Mouse (Mus musculus): ENCODE data around the gene Cd47.
A peak's percentile ranks its signal among the peaks of the same experiment; 100 is the strongest.

DNA sequence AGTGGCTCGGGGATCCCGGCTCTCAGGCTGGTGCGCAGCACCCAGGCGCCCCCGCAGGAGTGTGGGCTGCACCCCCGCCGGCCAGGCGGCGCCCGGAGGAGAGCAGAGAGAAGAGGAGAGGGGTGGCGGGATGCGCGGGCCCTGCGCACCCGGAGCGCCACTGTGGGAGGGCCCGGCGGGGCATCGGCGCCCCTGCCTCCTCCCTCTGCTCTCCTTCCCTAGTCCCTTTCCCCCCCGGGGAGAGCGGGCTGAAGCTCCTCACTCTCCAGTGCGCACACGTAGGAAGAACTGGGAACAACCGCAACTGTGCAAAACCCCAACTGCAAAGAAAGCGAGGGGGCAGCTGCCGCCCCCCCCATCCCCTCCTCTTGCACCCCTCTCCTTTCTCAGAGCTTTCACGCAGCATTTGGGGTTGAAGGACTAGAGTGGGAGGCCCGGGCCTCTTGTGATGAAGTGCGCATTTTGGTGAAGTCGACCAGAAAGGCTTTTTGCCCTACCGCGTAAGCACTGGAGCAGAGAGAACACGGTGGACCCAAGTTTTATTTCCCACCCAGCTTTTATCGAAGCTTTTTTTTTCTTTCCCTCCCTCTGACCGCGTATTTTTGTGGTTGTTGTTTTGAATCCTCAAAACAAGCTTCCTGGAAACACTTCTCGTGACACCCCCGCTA, 55.6 kb downstream of the Cd47 start:
- TF ChIP-seq CTCF (IDR thresholded peaks at IDR 0.05; ENCODE audit: low read depth, low read length) = no peak
- 0 out of 2 replicates have a peak, but pooled peaks have one; percentile 16 for TF ChIP-seq POLR2A (IDR thresholded peaks at IDR 0.05; ENCODE audit: extremely low read depth, insufficient read depth, low read length)

All from liver, adult 2 months (tissue).